Mouse (Mus musculus) intestine, postnatal 0 days (tissue): ENCODE data around the gene Farsa. TPM values are rescaled to one million over a fixed set of nuclear protein-coding genes. Genes with fewer than 3 reads are reported as not detected.

ENCODE experiments used
- ATAC-seq: fragments of 200-750 bp; cut with Nextera tagmentation; 2 replicates; pipeline ENCODE4 v1.8.0; 2017; ENCODE audit warnings: mild to moderate bottlenecking, moderate TSS enrichment, moderate library complexity
- H3K27ac ChIP-seq: fragments of 300-500 bp; sonication (generic); 2 replicates; pipeline ENCODE4 v1.5.1; 2014; ENCODE audit warnings: mild to moderate bottlenecking, low read depth, low read length, moderate library complexity
- H3K27me3 ChIP-seq: fragments of 300-500 bp; sonication (generic); replicated peaks from 2 replicates; pipeline ENCODE4 v1.6.1; 2014; ENCODE audit warnings: low read length, mixed read lengths; ENCODE audit not compliant: control insufficient read depth, insufficient read depth
- H3K36me3 ChIP-seq: fragments of 300-500 bp; sonication (generic); 2 replicates; pipeline ENCODE4 v1.6.1; 2014; ENCODE audit warnings: mild to moderate bottlenecking, moderate library complexity; ENCODE audit not compliant: control insufficient read depth, insufficient read depth
- H3K4me1 ChIP-seq: fragments of 300-500 bp; sonication (generic); replicated peaks from 2 replicates; pipeline ENCODE4 v1.6.1; 2014; ENCODE audit warnings: antibody characterized with exemption, low read length, mixed read lengths; ENCODE audit not compliant: control insufficient read depth, insufficient read depth
- H3K4me2 ChIP-seq: fragments of 300-500 bp; sonication (generic); replicated peaks from 2 replicates; pipeline ENCODE4 v1.6.1; 2014; ENCODE audit warnings: low read depth, mild to moderate bottlenecking, moderate library complexity
- H3K4me3 ChIP-seq: fragments of 300-500 bp; sonication (generic); 2 replicates; pipeline ENCODE4 v1.5.1; 2014; ENCODE audit warnings: low read depth, low read length
- H3K9ac ChIP-seq: fragments of 300-500 bp; sonication (generic); 2 replicates; pipeline ENCODE4 v1.6.1; 2014; ENCODE audit warnings: mild to moderate bottlenecking, low read depth, low read length
- H3K9me3 ChIP-seq: fragments of 300-500 bp; sonication (generic); 2 replicates; pipeline ENCODE4 v1.6.1; 2016; ENCODE audit warnings: mixed run types; ENCODE audit not compliant: control insufficient read depth
- CTCF ChIP-seq: sonication (generic); IDR thresholded peaks from 2 replicates; pipeline ENCODE4 v1.5.1; 2016; ENCODE audit warnings: low read depth, mild to moderate bottlenecking, control low read depth, antibody characterized with exemption, moderate library complexity
- WGBS: fragments of 180-500 bp; shearing (Covaris S2); extraction: QIAGEN DNeasy Blood & Tissue Kit; methylation state at CpG from one replicate; pipeline ENCODE4 v1.1.7; 2014; 5-methylcytosine and 5-hydroxymethylcytosine counted together
- polyA plus RNA-seq: library from polyadenylated mRNA; unstranded; fragments of >200 nt; fragmentation: Nextera tagmentation; extraction: Ambion mirVana; gene quantifications from 2 replicates; pipeline ENCODE4 v1.2.1, GENCODE M21; 2015

Gene Farsa
- polyA plus RNA-seq, 1 experiment from 2014 or later: 28.3 TPM

DNA sequence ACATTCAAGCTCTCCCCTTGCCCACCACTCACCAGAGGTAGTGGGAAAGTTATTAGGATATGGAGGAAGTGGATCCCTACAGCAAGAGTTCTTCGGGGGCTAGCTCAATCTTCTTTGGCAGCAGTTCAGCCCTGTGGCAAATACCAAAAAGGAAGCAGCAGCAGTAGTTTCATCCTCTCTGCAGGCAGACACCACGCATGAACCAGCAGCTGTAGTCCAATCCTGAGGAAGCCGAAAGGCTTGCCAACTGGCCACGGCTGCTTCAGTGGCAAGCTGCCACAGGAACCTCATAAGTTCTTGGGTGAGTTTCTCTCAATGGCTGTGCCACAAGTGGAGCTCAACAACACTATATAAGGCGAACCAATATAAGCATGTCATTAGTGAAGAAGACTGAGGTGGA lies 39.2 kb downstream of the Farsa start:
- 94% methylated on average over 5 of the region's 5 CpGs for WGBS

DNA sequence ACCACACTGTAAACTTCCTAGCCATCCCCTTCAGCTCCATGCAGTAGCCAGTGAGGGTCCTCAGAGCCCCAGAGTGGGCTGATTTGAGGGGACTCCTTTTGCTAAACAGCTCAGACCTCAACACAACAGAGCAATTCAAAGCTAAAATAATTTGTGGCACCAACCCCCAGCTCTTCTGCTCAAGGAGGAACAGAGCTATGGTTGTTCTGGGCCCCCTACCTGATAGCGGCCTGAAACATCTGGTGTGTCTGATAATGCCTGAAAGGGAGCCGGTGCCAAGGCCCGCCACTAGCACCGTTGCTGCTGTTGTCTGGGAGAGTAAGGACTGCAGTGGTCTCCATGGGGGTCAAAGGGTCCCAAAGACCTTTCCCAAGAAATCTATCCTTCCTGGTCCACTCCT lies 44.3 kb downstream of the Farsa start:
- Histone ChIP-seq H3K9ac (no peak overlapping the region), H3K4me2 (no peak overlapping the region), H3K27me3 (no peaks in the 10 kb centered on the region), H3K4me1 (no peaks in the 10 kb centered on the region), H3K9me3 (no peaks in the 10 kb centered on the region), H3K4me3 (no peak overlapping the region), H3K27ac (no peak overlapping the region), H3K36me3 (no peaks in the 10 kb centered on the region)
- no peak for ATAC-seq
- TF ChIP-seq CTCF: no peak
- WGBS: 66% methylated on average over 4 of the region's 4 CpGs

More for the DNA sequence above, 39.2 kb downstream of the Farsa start:
- H3K9me3 ChIP-seq: no peaks in the 10 kb centered on the region
- no peak for ATAC-seq
- H3K27ac ChIP-seq: no peak overlapping the region
- no peak for TF ChIP-seq CTCF
- H3K27me3 ChIP-seq: no peaks in the 10 kb centered on the region
- H3K4me2 ChIP-seq: no peak overlapping the region
- no peak overlapping the region for H3K4me3 ChIP-seq
- peaks cover 2% of the 10 kb centered on the region; the same call in 1 of the 2 replicates for H3K36me3 ChIP-seq
- H3K9ac ChIP-seq: no peak overlapping the region
- 0 out of 2 replicates have a peak, but pooled peaks cover 3% of the 10 kb centered on the region for H3K4me1 ChIP-seq

DNA sequence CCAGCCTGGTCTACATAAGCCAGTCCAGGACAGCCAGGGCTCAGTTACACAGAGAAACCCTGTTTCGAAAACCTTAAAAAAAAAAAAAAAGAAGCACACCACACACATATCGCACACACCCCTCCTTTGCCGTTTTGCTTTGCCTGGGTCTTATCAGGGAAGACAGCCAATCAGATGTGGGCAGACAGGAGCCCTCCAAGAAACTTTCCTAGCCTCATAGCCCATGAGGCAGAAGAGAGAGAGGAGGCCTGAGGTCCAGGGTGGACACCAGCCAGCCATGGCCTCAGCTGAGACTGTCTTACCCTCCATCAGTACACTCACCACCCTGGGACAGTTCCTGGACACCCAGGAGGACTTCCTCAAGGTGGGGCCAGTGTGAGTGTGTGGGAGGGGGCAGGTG lies 45.0 kb downstream of the Farsa start, which contains the start of gene Klf1:
TSS of gene Klf1 (plus strand) at position 177 of the 400 bp plus-strand sequence.
- peak within 1 kb of the TSS; percentile 77 for H3K27ac ChIP-seq
- 61% methylated on average over 3 of the region's 3 CpGs for WGBS
- H3K9me3 ChIP-seq: no peaks in the 10 kb centered on the region
- H3K9ac ChIP-seq: peak within 1 kb of the TSS; percentile 71
- H3K4me2 ChIP-seq: peak within 1 kb of the TSS; percentile 99
- H3K4me3 ChIP-seq: peak within 1 kb of the TSS; percentile 65
- ATAC-seq: no peak
- H3K4me1 ChIP-seq: no peaks in the 10 kb centered on the region
- TF ChIP-seq CTCF: no peak
- H3K36me3 ChIP-seq: no peaks in the 10 kb centered on the region
- no peaks in the 10 kb centered on the region for H3K27me3 ChIP-seq

DNA sequence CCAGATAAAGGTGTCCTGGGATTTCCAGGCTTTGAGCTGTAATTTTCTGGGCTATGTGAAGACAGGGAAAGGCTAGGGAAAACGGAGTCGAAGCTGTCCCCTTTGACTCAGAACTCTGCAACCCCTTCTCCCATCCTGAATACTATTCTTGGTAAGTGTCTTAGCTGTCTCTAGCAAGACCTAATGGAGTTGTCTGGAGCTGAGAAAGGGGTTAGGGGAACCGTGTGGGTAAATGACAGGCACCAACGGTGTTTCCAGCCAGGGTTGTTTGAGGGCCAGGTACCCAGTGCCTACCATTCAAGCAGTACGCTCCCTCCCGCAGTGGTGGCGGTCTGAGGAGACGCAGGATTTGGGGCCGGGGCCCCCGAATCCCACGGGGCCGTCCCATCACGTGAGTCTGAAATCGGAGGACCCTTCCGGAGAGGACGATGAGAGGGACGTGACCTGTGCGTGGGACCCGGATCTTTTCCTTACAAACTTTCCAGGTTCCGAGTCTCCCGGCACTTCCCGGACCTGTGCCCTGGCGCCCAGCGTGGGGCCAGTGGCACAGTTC lies 45.7 kb downstream of the Farsa start:
- no peaks in the 10 kb centered on the region for H3K27me3 ChIP-seq
- H3K9me3 ChIP-seq: no peaks in the 10 kb centered on the region
- H3K4me1 ChIP-seq: no peaks in the 10 kb centered on the region
- peak overlapping the region; percentile 71 for H3K9ac ChIP-seq
- no peak for ATAC-seq
- peak overlapping the region; percentile 99 for H3K4me2 ChIP-seq
- H3K27ac ChIP-seq: peak overlapping the region; percentile 77
- no peak for TF ChIP-seq CTCF
- WGBS: 4% methylated on average over 24 of the region's 24 CpGs
- H3K4me3 ChIP-seq: peak overlapping the region; percentile 65
- H3K36me3 ChIP-seq: no peaks in the 10 kb centered on the region

DNA sequence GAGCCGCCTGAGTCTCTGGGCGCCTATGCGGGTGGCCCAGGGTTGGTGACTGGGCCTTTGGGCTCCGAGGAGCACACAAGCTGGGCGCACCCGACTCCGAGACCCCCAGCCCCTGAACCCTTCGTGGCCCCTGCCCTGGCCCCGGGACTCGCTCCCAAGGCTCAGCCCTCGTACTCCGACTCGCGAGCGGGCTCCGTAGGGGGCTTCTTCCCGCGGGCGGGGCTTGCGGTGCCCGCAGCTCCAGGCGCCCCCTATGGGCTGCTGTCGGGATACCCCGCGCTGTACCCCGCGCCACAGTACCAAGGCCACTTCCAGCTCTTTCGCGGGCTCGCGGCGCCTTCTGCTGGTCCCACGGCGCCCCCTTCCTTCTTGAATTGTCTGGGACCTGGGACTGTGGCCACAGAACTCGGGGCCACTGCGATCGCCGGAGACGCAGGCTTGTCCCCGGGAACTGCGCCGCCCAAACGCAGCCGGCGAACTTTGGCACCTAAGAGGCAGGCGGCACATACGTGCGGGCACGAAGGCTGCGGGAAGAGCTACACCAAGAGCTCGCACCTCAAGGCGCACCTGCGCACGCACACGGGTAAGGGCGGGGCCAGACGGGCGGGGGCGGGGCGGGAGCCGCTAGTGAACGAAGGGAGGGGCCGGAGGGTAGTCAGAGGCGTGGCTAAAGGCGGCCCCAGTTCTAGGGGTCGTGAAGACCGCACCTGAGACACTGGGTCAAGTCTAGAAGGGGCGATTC lies 46.3 kb downstream of the Farsa start:
- Histone ChIP-seq H3K9me3 (no peaks in the 10 kb centered on the region), H3K9ac (peak overlapping the region; percentile 71), H3K27me3 (no peaks in the 10 kb centered on the region), H3K4me3 (peak overlapping the region; percentile 65), H3K4me2 (peak overlapping the region; percentile 99), H3K27ac (peak overlapping the region; percentile 77), H3K4me1 (no peaks in the 10 kb centered on the region), H3K36me3 (no peaks in the 10 kb centered on the region)
- WGBS: under 1% methylated on average over 62 of the region's 68 CpGs
- ATAC-seq: peak; percentile 90
- peak; percentile 94 for TF ChIP-seq CTCF

DNA sequence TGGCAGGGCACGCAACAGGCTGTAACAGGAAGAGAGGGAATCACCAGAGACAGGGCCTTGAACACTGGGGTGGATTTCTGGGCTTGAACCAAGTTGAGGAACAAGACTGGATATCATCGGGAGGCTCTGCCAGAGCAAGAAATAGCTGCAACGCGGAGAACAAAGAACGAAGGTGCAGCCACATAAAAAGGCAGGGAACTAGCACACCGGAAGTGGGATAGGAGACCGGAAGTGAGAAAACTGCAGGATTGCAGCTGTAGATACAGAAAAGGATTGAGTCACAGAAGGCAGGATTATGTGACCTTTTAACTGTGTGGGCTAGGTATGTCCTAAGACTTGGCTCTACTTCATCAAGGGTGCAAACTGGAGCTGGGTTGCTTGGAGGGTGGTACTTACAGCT lies 47.6 kb downstream of the Farsa start:
- H3K27ac ChIP-seq: no peak overlapping the region
- H3K4me2 ChIP-seq: no peak overlapping the region
- WGBS: 91% methylated on average over 7 of the region's 7 CpGs
- no peaks in the 10 kb centered on the region for H3K9me3 ChIP-seq
- H3K9ac ChIP-seq: no peak overlapping the region
- 0 out of 2 replicates have a peak, but pooled peaks cover 6% of the 10 kb centered on the region for H3K4me1 ChIP-seq
- no peaks in the 10 kb centered on the region for H3K27me3 ChIP-seq
- no peak overlapping the region for H3K4me3 ChIP-seq
- no peak for TF ChIP-seq CTCF
- ATAC-seq: no peak
- no peaks in the 10 kb centered on the region for H3K36me3 ChIP-seq
